Mouse (Mus musculus) hematopoietic stem cell, adult 5-6 weeks (primary cell): ENCODE data around the gene Btbd19. TPM values are rescaled to one million over a fixed set of nuclear protein-coding genes. Genes with fewer than 3 reads are reported as not detected.

Experiments used
- ATAC-seq, 2 experiments: fragments of 125-278 bp in 1 of 2; replicated peaks in 1 of 2; 2 replicates each; pipeline ENCODE4 v1.8.0; 2016 to 2017; ENCODE audit warnings: inconsistent platforms in 2 of 2, mild to moderate bottlenecking in 2 of 2, moderate number of reproducible peaks in 2 of 2, low read depth in 1 of 2, moderate TSS enrichment in 1 of 2; ENCODE audit not compliant: low FRiP score in 2 of 2, poor library complexity in 2 of 2, severe bottlenecking in 2 of 2, insufficient read depth in 1 of 2, low TSS enrichment in 1 of 2
- total RNA-seq: library from RNA; stranded (forward); fragments of 172-1452, 232-1000 nt; gene quantifications from 2 replicates; pipeline ENCODE4 v1.2.3, GENCODE M21; 2017

The Btbd19 gene
- total RNA-seq, 1 experiment from 2014 or later, result 13.3 TPM

- ATAC-seq, result peak; percentile 35 to 46; a peak in 2 of 4 replicates
Measured at GRCm38 (mm10) chr4:117139217-117139612, 13.7 kb upstream of the Btbd19 start.

- no peak for ATAC-seq
Measured at GRCm38 (mm10) chr4:117138295-117139216, 13.0 kb upstream of the Btbd19 start.

- no peak for ATAC-seq
Measured at GRCm38 (mm10) chr4:117136034-117136433, 10.5 kb upstream of the Btbd19 start.

- no peak for ATAC-seq
Measured at GRCm38 (mm10) chr4:117134601-117134995, 9.1 kb upstream of the Btbd19 start.

- peak; percentile 93 to 94 for ATAC-seq
Measured at GRCm38 (mm10) chr4:117133817-117134600, 8.5 kb upstream of the Btbd19 start, which contains the start of gene Plk3. Plk3 (minus strand) TSS chr4:117133963.

GRCm38 (mm10) chr4:117133366-117133796 lies 7.9 kb upstream of the Btbd19 start:
- ATAC-seq, result peak in 1 of 2 experiments; percentile 8; a peak in 1 of 4 replicates

GRCm38 (mm10) chr4:117132794-117133143 lies 7.2 kb upstream of the Btbd19 start:
- ATAC-seq, result no peak

- ATAC-seq, result no peak
Measured at GRCm38 (mm10) chr4:117131890-117132793, 6.6 kb upstream of the Btbd19 start.

- no peak for ATAC-seq
Measured at GRCm38 (mm10) chr4:117131198-117131597, 5.7 kb upstream of the Btbd19 start.

- ATAC-seq, result no peak
Measured at GRCm38 (mm10) chr4:117130790-117131189, 5.3 kb upstream of the Btbd19 start.

GRCm38 (mm10) chr4:117127991-117128686 lies 2.6 kb upstream of the Btbd19 start:
- ATAC-seq, result no peak

GRCm38 (mm10) chr4:117126675-117127290 lies 1.3 kb upstream of the Btbd19 start, which contains the start of gene Tctex1d4:
Tctex1d4 (plus strand) TSS chr4:117126794.
- ATAC-seq, result peak; percentile 9 to 20; a peak in 1 of 4 replicates

- peak; percentile 51 to 59 for ATAC-seq
Measured at GRCm38 (mm10) chr4:117125910-117126674, 567 bp upstream of the Btbd19 start.

- ATAC-seq, result peak; percentile 6 to 22; a peak in 1 of 4 replicates
Measured at GRCm38 (mm10) chr4:117124518-117125347, 792 bp downstream of the Btbd19 start.

- no peak for ATAC-seq
Measured at GRCm38 (mm10) chr4:117124218-117124517, 1.4 kb downstream of the Btbd19 start.
